In the genomic region with DNA sequence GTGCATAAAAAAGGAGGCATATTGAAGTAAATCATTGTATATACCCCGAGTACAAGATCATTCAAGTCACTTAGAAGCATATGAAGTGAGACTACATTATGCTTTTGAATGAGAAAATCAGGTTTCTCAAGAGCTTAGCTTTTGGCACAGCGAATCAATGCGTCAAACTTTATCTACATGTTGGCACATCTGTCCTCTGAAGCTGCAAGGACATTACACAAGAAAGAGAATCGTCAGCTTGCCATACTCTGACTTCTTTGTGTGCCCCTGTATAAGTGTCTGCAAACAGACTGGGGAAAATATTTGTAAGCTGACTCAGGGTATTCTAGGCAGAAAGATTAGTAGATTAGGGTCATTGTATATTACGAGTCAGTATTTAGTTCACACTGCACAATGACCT, we compare ENCODE assay signal across 22 mouse cellular contexts.
"Had no signal": no experiment of that assay in that cellular context is flagged by ENCODE, and none has a peak within 500 bp of the region (broad histone marks: within the 10 kb centered on the region; RNA-seq: fewer than 3 reads in every experiment).

No protein-coding gene starts in this region.

- H3K4me1 ChIP-seq: lung, embryonic 15.5 days; stomach, embryonic 15.5 days had no signal

- ATAC-seq: liver, postnatal 0 days; midbrain, embryonic 15.5 days had no signal

- H3K36me3 ChIP-seq: limb, embryonic 12.5 days; limb, embryonic 15.5 days; lung, embryonic 15.5 days; midbrain, embryonic 15.5 days; neural tube, embryonic 13.5 days; stomach, embryonic 15.5 days had no signal

- H3K9me3 ChIP-seq: limb, embryonic 12.5 days; limb, embryonic 15.5 days; lung, embryonic 15.5 days; midbrain, embryonic 15.5 days; neural tube, embryonic 13.5 days; stomach, embryonic 15.5 days had no signal

- H3K27me3 ChIP-seq: limb, embryonic 12.5 days; limb, embryonic 15.5 days; lung, embryonic 15.5 days; midbrain, embryonic 15.5 days; neural tube, embryonic 13.5 days; stomach, embryonic 15.5 days had no signal

- H3K27ac ChIP-seq: kidney, postnatal 0 days; layer of hippocampus, adult 2 months; limb, embryonic 12.5 days; limb, embryonic 15.5 days; liver, embryonic 14.5 days; lung, embryonic 15.5 days; midbrain, embryonic 15.5 days; neural tube, embryonic 13.5 days; stomach, embryonic 15.5 days had no signal

- H3K4me3 ChIP-seq: layer of hippocampus, adult 2 months; limb, embryonic 12.5 days; limb, embryonic 15.5 days; lung, embryonic 15.5 days; midbrain, embryonic 15.5 days; myocyte; neural tube, embryonic 13.5 days; stomach, embryonic 15.5 days had no signal

- H3K4me2 ChIP-seq: limb, embryonic 12.5 days; limb, embryonic 15.5 days; liver, embryonic 11.5 days; lung, embryonic 15.5 days; midbrain, embryonic 11.5 days; midbrain, embryonic 15.5 days; neural tube, embryonic 13.5 days; stomach, embryonic 15.5 days had no signal

- DNase-seq: kidney, postnatal 25 days; layer of hippocampus, adult 9-11 months; left cerebral cortex, postnatal 4 days; liver, postnatal 0 days; lung, postnatal 14 days; lung, postnatal 4 days; retina, postnatal 1 day; right cerebral cortex, postnatal 25 days; spleen, adult 18-20 months; thymus, postnatal 25 days had no signal

- H3K9ac ChIP-seq: limb, embryonic 12.5 days; limb, embryonic 15.5 days; liver, embryonic 14.5 days; liver, postnatal 0 days; lung, embryonic 15.5 days; midbrain, embryonic 15.5 days; neural tube, embryonic 13.5 days; stomach, embryonic 15.5 days had no signal
